Mouse (Mus musculus): Measurements from ENCODE around the gene A630001G21Rik.

A630001G21Rik gene

GRCm38 (mm10) chr1:85734511-85734910 lies 43.9 kb downstream of the A630001G21Rik start:
- no peak for DNase-seq (ENCODE audit: low spot score)

GRCm38 (mm10) chr1:85732581-85732980 lies 45.9 kb downstream of the A630001G21Rik start:
- no peak for DNase-seq (ENCODE audit: low spot score)

- DNase-seq (ENCODE audit: low spot score): no peak
Observed at GRCm38 (mm10) chr1:85730471-85730870, 48.0 kb downstream of the A630001G21Rik start.

- DNase-seq (ENCODE audit: low spot score): peak; percentile 46
Observed at GRCm38 (mm10) chr1:85720220-85720893, 58.1 kb downstream of the A630001G21Rik start.

GRCm38 (mm10) chr1:85719049-85719448 lies 59.4 kb downstream of the A630001G21Rik start:
- no peak for DNase-seq (ENCODE audit: low spot score)

- DNase-seq (ENCODE audit: low spot score): peak; percentile 42
Observed at GRCm38 (mm10) chr1:85716447-85717027, 61.9 kb downstream of the A630001G21Rik start.

GRCm38 (mm10) chr1:85714501-85714900 lies 63.9 kb downstream of the A630001G21Rik start:
- DNase-seq (ENCODE audit: low spot score): no peak

- DNase-seq (ENCODE audit: low spot score): no peak
Observed at GRCm38 (mm10) chr1:85706754-85707153, 71.7 kb downstream of the A630001G21Rik start.

GRCm38 (mm10) chr1:85705552-85705951 lies 72.9 kb downstream of the A630001G21Rik start:
- no peak for DNase-seq (ENCODE audit: low spot score)

GRCm38 (mm10) chr1:85703245-85704186 lies 74.9 kb downstream of the A630001G21Rik start:
- DNase-seq (ENCODE audit: low spot score): peak; percentile 88

- DNase-seq (ENCODE audit: low spot score): no peak
Observed at GRCm38 (mm10) chr1:85702531-85702930, 75.9 kb downstream of the A630001G21Rik start.

- no peak for DNase-seq (ENCODE audit: low spot score)
Observed at GRCm38 (mm10) chr1:85697721-85698493, 80.5 kb downstream of the A630001G21Rik start.

- no peak for DNase-seq (ENCODE audit: low spot score)
Observed at GRCm38 (mm10) chr1:85695646-85696045, 82.8 kb downstream of the A630001G21Rik start.

GRCm38 (mm10) chr1:85693280-85693679 lies 85.2 kb downstream of the A630001G21Rik start:
- DNase-seq (ENCODE audit: low spot score): no peak

- DNase-seq (ENCODE audit: low spot score): no peak
Observed at GRCm38 (mm10) chr1:85692281-85692680, 86.2 kb downstream of the A630001G21Rik start.

- no peak for DNase-seq (ENCODE audit: low spot score)
Observed at GRCm38 (mm10) chr1:85690544-85690943, 87.9 kb downstream of the A630001G21Rik start.

- peak; percentile 10 for DNase-seq (ENCODE audit: low spot score)
Observed at GRCm38 (mm10) chr1:85687346-85687745, 91.1 kb downstream of the A630001G21Rik start.

GRCm38 (mm10) chr1:85686666-85687065 lies 91.8 kb downstream of the A630001G21Rik start:
- DNase-seq (ENCODE audit: low spot score): no peak

- peak; percentile 21 for DNase-seq (ENCODE audit: low spot score)
Observed at GRCm38 (mm10) chr1:85680226-85680625, 98.2 kb downstream of the A630001G21Rik start.

All from embryo, embryonic 10.5 days (tissue).